Mouse (Mus musculus): Measurements from ENCODE around the gene Tnfrsf1b. TPM values are rescaled to one million over a fixed set of nuclear protein-coding genes. Genes with fewer than 3 reads are reported as not detected.

Tnfrsf1b gene
- polyA plus RNA-seq, 1 experiment from 2014 or later: 8.3 TPM

DNA sequence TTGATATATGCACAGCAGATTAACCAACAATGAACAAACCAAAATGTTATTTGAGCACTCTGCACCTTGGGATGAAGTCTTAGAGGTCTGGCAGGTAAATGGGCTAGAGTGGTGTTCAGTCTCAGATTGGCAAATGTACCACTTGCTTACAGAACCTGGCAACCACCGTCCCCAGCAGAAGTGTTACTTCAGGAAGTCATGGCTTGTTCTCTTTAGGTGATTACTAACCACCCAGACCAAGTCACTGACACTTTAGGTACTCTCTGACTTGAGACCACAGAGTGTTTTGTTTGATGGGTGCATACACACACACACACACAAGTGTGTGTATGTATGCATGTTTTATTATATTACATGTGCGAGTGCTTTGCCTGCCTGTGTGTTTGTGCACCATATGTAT, 31.6 kb upstream of the Tnfrsf1b start:
- Histone ChIP-seq H3K9me3 (replicated peaks; ENCODE audit: control insufficient read depth, low read length) (no peaks in the 10 kb centered on the region; the same call in 1 of the 2 replicates), H3K4me1 (ENCODE audit: control insufficient read depth, insufficient read depth, low read length) (peaks cover 3% of the 10 kb centered on the region; the same call in 1 of the 2 replicates), H3K36me3 (ENCODE audit: control insufficient read depth, insufficient read depth, low read length) (no peaks in the 10 kb centered on the region), H3K27me3 (ENCODE audit: control insufficient read depth, insufficient read depth, low read length) (no peaks in the 10 kb centered on the region), H3K27ac (ENCODE audit: low read length) (no peak overlapping the region), H3K4me2 (ENCODE audit: low read depth, low read length) (no peak overlapping the region), H3K9ac (ENCODE audit: low read length) (no peak overlapping the region), H3K4me3 (replicated peaks; ENCODE audit: low read length) (no peak overlapping the region)
- WGBS: 89% methylated on average over 2 of the region's 2 CpGs
- no peak for ATAC-seq (ENCODE audit: insufficient read depth, low FRiP score)

DNA sequence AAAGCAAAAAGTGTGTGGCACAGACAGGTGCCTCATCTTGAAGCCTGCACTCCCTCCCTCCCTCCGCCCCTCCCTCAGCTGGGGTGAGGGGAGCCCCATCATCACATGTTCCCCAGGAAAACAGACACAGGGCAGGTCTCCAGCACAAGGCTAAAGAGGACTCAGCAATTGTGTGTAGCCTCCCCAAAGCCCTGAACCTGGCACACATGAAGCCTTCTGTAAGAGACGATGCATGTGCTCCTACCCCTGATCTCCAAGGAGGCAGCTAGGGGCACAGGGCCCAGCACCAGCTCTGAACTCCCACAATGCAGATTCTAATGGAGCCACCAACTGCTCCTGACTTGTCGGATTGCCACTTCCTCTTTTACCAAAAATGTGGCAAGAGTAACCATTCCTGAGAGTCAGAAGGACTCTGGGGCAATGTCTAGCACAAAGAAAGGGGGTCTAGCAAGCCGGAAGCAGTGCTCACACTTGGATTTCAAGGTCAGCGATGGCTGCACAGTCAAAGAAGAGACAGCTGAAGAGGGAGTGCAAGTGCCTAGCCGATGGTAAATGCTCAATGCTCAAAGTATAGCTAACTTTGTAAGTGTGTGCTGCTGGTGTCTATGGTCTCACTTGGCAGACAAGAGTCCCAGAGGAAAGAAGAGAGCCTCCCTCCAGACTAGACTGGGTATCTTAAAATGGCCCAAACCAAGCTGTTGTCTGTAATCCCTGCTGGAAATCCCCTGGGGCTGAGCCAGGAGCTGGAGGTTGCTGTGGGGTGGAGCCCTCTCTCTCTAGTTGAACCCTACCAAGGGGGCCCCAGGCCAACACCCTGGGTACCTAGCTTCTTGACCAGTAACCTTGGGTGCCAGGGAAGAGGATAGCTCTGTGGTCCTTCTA, 29.9 kb upstream of the Tnfrsf1b start:
- Histone ChIP-seq H3K4me3 (replicated peaks; ENCODE audit: low read length) (no peak overlapping the region), H3K27ac (ENCODE audit: low read length) (no peak overlapping the region), H3K9me3 (replicated peaks; ENCODE audit: control insufficient read depth, low read length) (no peaks in the 10 kb centered on the region; the same call in 1 of the 2 replicates), H3K36me3 (ENCODE audit: control insufficient read depth, insufficient read depth, low read length) (no peaks in the 10 kb centered on the region), H3K9ac (ENCODE audit: low read length) (no peak overlapping the region), H3K4me1 (ENCODE audit: control insufficient read depth, insufficient read depth, low read length) (peaks cover 6% of the 10 kb centered on the region; the same call in 1 of the 2 replicates), H3K4me2 (ENCODE audit: low read depth, low read length) (no peak overlapping the region), H3K27me3 (ENCODE audit: control insufficient read depth, insufficient read depth, low read length) (no peaks in the 10 kb centered on the region)
- 79% methylated on average over 6 of the region's 6 CpGs for WGBS
- ATAC-seq (ENCODE audit: insufficient read depth, low FRiP score): no peak

DNA sequence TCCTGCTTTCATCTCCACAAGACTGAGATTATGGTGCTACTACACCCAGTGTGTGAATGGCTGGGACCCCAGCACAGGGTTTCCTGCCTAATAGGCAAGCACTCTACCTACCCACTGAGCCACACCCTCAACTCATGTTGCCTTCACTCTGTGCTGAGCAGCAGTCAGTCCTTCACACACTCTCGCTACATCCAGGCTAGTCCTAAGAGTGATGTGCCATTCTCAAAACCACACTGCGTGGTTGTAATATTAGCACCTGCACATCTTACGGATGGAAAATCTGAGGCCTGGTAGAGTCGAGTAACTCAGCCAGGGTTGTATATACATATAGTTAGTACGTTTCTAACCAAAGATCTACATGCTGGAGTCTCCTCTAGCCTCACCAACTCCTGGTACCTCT, 28.2 kb upstream of the Tnfrsf1b start:
- Histone ChIP-seq H3K4me1 (ENCODE audit: control insufficient read depth, insufficient read depth, low read length) (peaks cover 6% of the 10 kb centered on the region; the same call in 1 of the 2 replicates), H3K9me3 (replicated peaks; ENCODE audit: control insufficient read depth, low read length) (no peaks in the 10 kb centered on the region; the same call in 1 of the 2 replicates), H3K27me3 (ENCODE audit: control insufficient read depth, insufficient read depth, low read length) (no peaks in the 10 kb centered on the region), H3K4me2 (ENCODE audit: low read depth, low read length) (no peak overlapping the region), H3K4me3 (replicated peaks; ENCODE audit: low read length) (no peak overlapping the region), H3K27ac (ENCODE audit: low read length) (no peak overlapping the region), H3K36me3 (ENCODE audit: control insufficient read depth, insufficient read depth, low read length) (no peaks in the 10 kb centered on the region), H3K9ac (ENCODE audit: low read length) (no peak overlapping the region)
- 94% methylated on average over 5 of the region's 5 CpGs for WGBS
- no peak for ATAC-seq (ENCODE audit: insufficient read depth, low FRiP score)

DNA sequence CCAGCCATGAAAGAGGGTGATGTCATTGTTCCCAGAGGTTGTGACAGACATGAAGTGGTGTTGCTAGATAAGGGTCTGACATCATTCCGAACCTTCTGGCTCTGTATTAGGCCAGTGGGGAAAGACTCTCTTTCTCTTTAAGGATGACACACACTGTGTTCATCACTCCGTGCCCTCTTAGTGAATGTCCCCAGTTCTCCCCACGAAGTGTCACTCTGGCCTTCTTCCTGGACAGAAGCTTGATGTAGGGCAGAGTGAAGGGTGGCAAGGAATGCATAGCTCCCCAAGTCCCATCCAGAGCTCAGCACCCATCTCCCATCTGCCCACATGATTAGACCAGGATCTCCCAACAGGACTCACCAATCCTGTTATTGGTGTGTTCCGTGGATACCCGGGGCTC, 27.3 kb upstream of the Tnfrsf1b start:
- H3K27ac ChIP-seq (ENCODE audit: low read length): no peak overlapping the region
- 81% methylated on average over 5 of the region's 5 CpGs for WGBS
- H3K36me3 ChIP-seq (ENCODE audit: control insufficient read depth, insufficient read depth, low read length): no peaks in the 10 kb centered on the region
- H3K27me3 ChIP-seq (ENCODE audit: control insufficient read depth, insufficient read depth, low read length): no peaks in the 10 kb centered on the region
- no peak overlapping the region for H3K9ac ChIP-seq (ENCODE audit: low read length)
- no peak overlapping the region for H3K4me2 ChIP-seq (ENCODE audit: low read depth, low read length)
- no peak overlapping the region for H3K4me3 ChIP-seq (replicated peaks; ENCODE audit: low read length)
- H3K4me1 ChIP-seq (ENCODE audit: control insufficient read depth, insufficient read depth, low read length): 0 out of 2 replicates have a peak, but pooled peaks cover 3% of the 10 kb centered on the region
- H3K9me3 ChIP-seq (replicated peaks; ENCODE audit: control insufficient read depth, low read length): no peaks in the 10 kb centered on the region
- no peak for ATAC-seq (ENCODE audit: insufficient read depth, low FRiP score)

DNA sequence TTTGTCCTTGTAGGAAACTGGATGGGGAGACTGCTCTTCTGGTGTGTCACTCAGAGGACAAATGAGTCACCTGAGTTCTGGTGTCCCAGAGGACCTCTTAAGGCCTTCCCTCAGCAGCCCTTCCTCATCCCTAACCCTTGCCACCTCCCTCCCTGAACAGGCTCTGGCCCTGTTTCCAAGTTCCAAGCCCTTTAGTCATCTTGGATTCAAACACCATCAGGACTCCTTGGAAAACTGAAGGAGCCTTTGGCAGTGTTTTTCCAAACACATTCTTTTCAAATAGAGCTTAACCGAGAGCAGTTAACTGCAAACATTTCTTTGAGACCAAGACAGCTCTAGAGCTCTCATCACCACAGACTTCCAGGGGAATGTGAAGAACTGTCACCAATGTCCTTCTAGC, 26.1 kb upstream of the Tnfrsf1b start:
- no peak overlapping the region for H3K9ac ChIP-seq (ENCODE audit: low read length)
- H3K4me3 ChIP-seq (replicated peaks; ENCODE audit: low read length): no peak overlapping the region
- ATAC-seq (ENCODE audit: insufficient read depth, low FRiP score): peak; percentile 73
- H3K27me3 ChIP-seq (ENCODE audit: control insufficient read depth, insufficient read depth, low read length): no peaks in the 10 kb centered on the region
- 0 out of 2 replicates have a peak, but pooled peaks cover 3% of the 10 kb centered on the region for H3K4me1 ChIP-seq (ENCODE audit: control insufficient read depth, insufficient read depth, low read length)
- peak overlapping the region; percentile 85 for H3K27ac ChIP-seq (ENCODE audit: low read length)
- H3K4me2 ChIP-seq (ENCODE audit: low read depth, low read length): no peak overlapping the region
- H3K9me3 ChIP-seq (replicated peaks; ENCODE audit: control insufficient read depth, low read length): no peaks in the 10 kb centered on the region
- no peaks in the 10 kb centered on the region for H3K36me3 ChIP-seq (ENCODE audit: control insufficient read depth, insufficient read depth, low read length)
- 36% methylated on average over 1 of the region's 1 CpGs for WGBS

DNA sequence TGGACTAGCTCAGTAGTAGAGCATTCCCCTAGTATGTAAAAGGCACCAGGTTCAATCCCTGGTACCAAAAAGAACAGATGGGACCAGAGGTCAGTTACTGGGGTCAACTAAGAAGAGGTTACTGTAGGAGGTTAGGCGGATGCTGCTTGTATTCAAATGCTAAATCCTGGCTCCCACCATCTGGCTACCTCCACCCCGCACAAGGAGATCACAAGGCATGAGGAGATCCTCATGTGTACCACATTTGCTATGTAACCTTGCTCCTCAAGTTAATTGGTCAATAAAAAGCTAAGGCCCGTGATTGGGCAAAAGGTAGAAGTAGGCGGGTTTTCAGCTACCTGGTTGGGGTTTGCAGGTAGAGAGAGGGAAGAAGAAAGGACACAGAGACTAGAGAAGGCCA, 25.0 kb upstream of the Tnfrsf1b start:
- 87% methylated on average over 4 of the region's 4 CpGs for WGBS
- no peaks in the 10 kb centered on the region for H3K36me3 ChIP-seq (ENCODE audit: control insufficient read depth, insufficient read depth, low read length)
- no peak overlapping the region for H3K27ac ChIP-seq (ENCODE audit: low read length)
- ATAC-seq (ENCODE audit: insufficient read depth, low FRiP score): no peak
- no peaks in the 10 kb centered on the region for H3K27me3 ChIP-seq (ENCODE audit: control insufficient read depth, insufficient read depth, low read length)
- no peak overlapping the region for H3K4me3 ChIP-seq (replicated peaks; ENCODE audit: low read length)
- 0 out of 2 replicates have a peak, but pooled peaks cover 3% of the 10 kb centered on the region for H3K4me1 ChIP-seq (ENCODE audit: control insufficient read depth, insufficient read depth, low read length)
- no peaks in the 10 kb centered on the region for H3K9me3 ChIP-seq (replicated peaks; ENCODE audit: control insufficient read depth, low read length)
- no peak overlapping the region for H3K9ac ChIP-seq (ENCODE audit: low read length)
- no peak overlapping the region for H3K4me2 ChIP-seq (ENCODE audit: low read depth, low read length)

DNA sequence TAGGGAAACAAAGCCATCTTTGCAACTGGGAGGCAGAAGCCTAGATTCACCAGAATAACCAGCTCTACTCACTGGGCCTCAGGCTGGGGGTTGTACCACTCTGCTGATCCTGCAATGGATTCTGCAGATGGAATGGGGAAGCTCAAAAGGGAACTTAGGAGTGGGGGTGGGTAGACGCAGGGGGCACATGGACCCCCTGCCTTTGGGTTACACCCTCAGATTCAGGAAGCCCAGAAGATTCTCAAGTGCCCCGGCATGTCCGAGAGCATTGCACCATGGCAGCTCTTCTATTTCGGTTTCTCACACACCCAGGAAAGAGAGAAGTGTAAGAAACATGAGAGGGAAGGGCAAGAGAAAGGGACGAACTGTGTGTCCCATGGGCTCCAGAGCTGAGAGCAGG, 23.5 kb upstream of the Tnfrsf1b start:
- H3K9ac ChIP-seq (ENCODE audit: low read length): no peak overlapping the region
- H3K4me3 ChIP-seq (replicated peaks; ENCODE audit: low read length): no peak overlapping the region
- no peak overlapping the region for H3K27ac ChIP-seq (ENCODE audit: low read length)
- H3K27me3 ChIP-seq (ENCODE audit: control insufficient read depth, insufficient read depth, low read length): no peaks in the 10 kb centered on the region
- no peaks in the 10 kb centered on the region for H3K36me3 ChIP-seq (ENCODE audit: control insufficient read depth, insufficient read depth, low read length)
- no peaks in the 10 kb centered on the region for H3K9me3 ChIP-seq (replicated peaks; ENCODE audit: control insufficient read depth, low read length)
- no peak for ATAC-seq (ENCODE audit: insufficient read depth, low FRiP score)
- 0 out of 2 replicates have a peak, but pooled peaks cover 3% of the 10 kb centered on the region for H3K4me1 ChIP-seq (ENCODE audit: control insufficient read depth, insufficient read depth, low read length)
- 89% methylated on average over 5 of the region's 5 CpGs for WGBS
- no peak overlapping the region for H3K4me2 ChIP-seq (ENCODE audit: low read depth, low read length)

DNA sequence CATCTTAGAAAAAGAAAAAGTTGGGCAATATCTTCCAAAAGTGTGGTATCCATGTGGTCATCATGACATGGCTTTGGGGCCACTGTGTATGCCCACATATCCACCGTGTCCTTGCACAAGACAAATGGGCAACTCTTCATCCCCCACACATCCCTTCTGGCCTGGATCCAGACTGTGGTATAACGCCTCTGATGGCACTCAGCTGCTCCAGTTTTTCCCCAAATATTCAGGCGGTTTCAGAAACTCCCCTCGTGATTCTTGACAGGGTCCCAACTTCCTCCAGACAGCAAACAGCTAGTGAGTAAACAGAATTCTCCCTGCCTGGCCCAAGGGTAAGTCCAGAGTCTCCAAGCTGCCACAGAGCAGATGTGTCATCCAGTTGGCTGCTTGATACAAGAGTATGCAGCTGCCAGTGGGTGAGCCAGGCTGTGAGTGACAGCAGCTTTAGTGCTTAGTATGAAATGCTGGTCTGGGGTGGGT, 21.0 kb upstream of the Tnfrsf1b start:
- 39% methylated on average over 4 of the region's 4 CpGs for WGBS
- H3K4me1 ChIP-seq (ENCODE audit: control insufficient read depth, insufficient read depth, low read length): no peaks in the 10 kb centered on the region
- no peak overlapping the region for H3K27ac ChIP-seq (ENCODE audit: low read length)
- H3K9ac ChIP-seq (ENCODE audit: low read length): no peak overlapping the region
- H3K4me3 ChIP-seq (replicated peaks; ENCODE audit: low read length): no peak overlapping the region
- H3K4me2 ChIP-seq (ENCODE audit: low read depth, low read length): no peak overlapping the region
- ATAC-seq (ENCODE audit: insufficient read depth, low FRiP score): no peak
- H3K36me3 ChIP-seq (ENCODE audit: control insufficient read depth, insufficient read depth, low read length): no peaks in the 10 kb centered on the region
- no peaks in the 10 kb centered on the region for H3K9me3 ChIP-seq (replicated peaks; ENCODE audit: control insufficient read depth, low read length)
- H3K27me3 ChIP-seq (ENCODE audit: control insufficient read depth, insufficient read depth, low read length): no peaks in the 10 kb centered on the region

DNA sequence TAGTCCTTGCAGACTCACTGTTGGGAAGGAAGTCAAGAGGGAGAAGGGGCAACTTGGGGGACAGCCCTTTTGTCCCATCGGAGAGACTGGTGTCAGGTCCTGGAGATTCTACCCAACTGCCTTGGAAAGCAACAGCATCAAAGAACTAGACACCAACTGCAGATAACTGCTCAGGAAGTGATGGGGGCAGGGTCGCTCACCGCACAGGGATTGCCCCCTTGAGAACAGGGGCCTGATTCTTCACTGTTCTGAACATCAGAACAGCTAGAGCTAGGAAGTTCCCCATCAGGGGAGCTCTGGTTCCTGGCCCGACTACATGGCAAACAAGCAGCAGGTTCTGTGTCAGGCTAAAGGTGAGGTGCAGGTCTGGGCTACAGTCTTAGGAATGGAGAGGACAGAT, 19.8 kb upstream of the Tnfrsf1b start:
- no peaks in the 10 kb centered on the region for H3K9me3 ChIP-seq (replicated peaks; ENCODE audit: control insufficient read depth, low read length)
- no peak overlapping the region for H3K27ac ChIP-seq (ENCODE audit: low read length)
- no peaks in the 10 kb centered on the region for H3K27me3 ChIP-seq (ENCODE audit: control insufficient read depth, insufficient read depth, low read length)
- H3K4me1 ChIP-seq (ENCODE audit: control insufficient read depth, insufficient read depth, low read length): no peaks in the 10 kb centered on the region
- H3K4me2 ChIP-seq (ENCODE audit: low read depth, low read length): no peak overlapping the region
- H3K4me3 ChIP-seq (replicated peaks; ENCODE audit: low read length): no peak overlapping the region
- no peaks in the 10 kb centered on the region for H3K36me3 ChIP-seq (ENCODE audit: control insufficient read depth, insufficient read depth, low read length)
- H3K9ac ChIP-seq (ENCODE audit: low read length): no peak overlapping the region
- 82% methylated on average over 4 of the region's 4 CpGs for WGBS
- ATAC-seq (ENCODE audit: insufficient read depth, low FRiP score): no peak
